Mouse (Mus musculus) forebrain, embryonic 13.5 days (tissue): ENCODE results near the gene Zfp820. TPM values are rescaled to one million over a fixed set of nuclear protein-coding genes. Genes with fewer than 3 reads are reported as not detected.
"Not testable (repeated sequence)": the region's sequence is repeated elsewhere in the genome, so short reads cannot be mapped to it uniquely, and the experiment has no call there.

Experiments used
- ATAC-seq: fragments of 200-750 bp; cut with Nextera tagmentation; 2 replicates; pipeline ENCODE4 v1.8.0; 2017
- H3K27ac ChIP-seq: fragments of 300-500 bp; sonication (generic); 2 replicates; pipeline ENCODE4 v1.5.1; 2015; ENCODE audit warnings: inconsistent platforms, mild to moderate bottlenecking, moderate library complexity
- H3K27me3 ChIP-seq: fragments of 300-500 bp; sonication (generic); 2 replicates; pipeline ENCODE4 v1.6.1; 2015; ENCODE audit warnings: mild to moderate bottlenecking, inconsistent platforms
- H3K36me3 ChIP-seq: fragments of 300-500 bp; sonication (generic); 2 replicates; pipeline ENCODE4 v1.6.1; 2015; ENCODE audit warnings: mild to moderate bottlenecking, inconsistent platforms; ENCODE audit not compliant: poor library complexity, severe bottlenecking
- H3K4me1 ChIP-seq: fragments of 300-500 bp; sonication (generic); 2 replicates; pipeline ENCODE4 v1.6.1; 2015; ENCODE audit warnings: inconsistent platforms
- H3K4me2 ChIP-seq: fragments of 300-500 bp; sonication (generic); 2 replicates; pipeline ENCODE4 v1.6.1; 2015; ENCODE audit warnings: inconsistent platforms, mild to moderate bottlenecking, moderate library complexity
- H3K4me3 ChIP-seq: fragments of 300-500 bp; sonication (generic); 2 replicates; pipeline ENCODE4 v1.5.1; 2015; ENCODE audit warnings: mild to moderate bottlenecking, inconsistent platforms
- H3K9ac ChIP-seq: fragments of 300-500 bp; sonication (generic); 2 replicates; pipeline ENCODE4 v1.6.1; 2015; ENCODE audit warnings: mild to moderate bottlenecking, inconsistent platforms
- H3K9me3 ChIP-seq: fragments of 300-500 bp; sonication (generic); replicated peaks from 2 replicates; pipeline ENCODE4 v1.6.1; 2016; ENCODE audit warnings: inconsistent platforms
- WGBS: fragments of 180-500 bp; shearing (Covaris S2); methylation state at CpG from one replicate; pipeline ENCODE4 v1.1.7; 2015; 5-methylcytosine and 5-hydroxymethylcytosine counted together
- polyA plus RNA-seq: library from polyadenylated mRNA; unstranded; fragments of >200 nt; fragmentation: Nextera tagmentation; extraction: Ambion mirVana; gene quantifications from 2 replicates; pipeline ENCODE4 v1.2.1, GENCODE M21; 2015

Zfp820 gene
- polyA plus RNA-seq = 4.9 and 5.3 TPM in 2 replicates

GRCm38 (mm10) chr17:21845545-21846321 lies at the start of gene Zfp820:
TSS of gene Zfp820 (minus strand) at chr17:21845772.
- peak; percentile 99 for ATAC-seq
- H3K36me3 ChIP-seq = no peaks in the 10 kb centered on the region
- peak within 1 kb of the TSS; percentile 80 for H3K9ac ChIP-seq
- H3K9me3 ChIP-seq = 0 out of 2 replicates have a peak, but pooled peaks cover 3% of the 10 kb centered on the region
- peak within 1 kb of the TSS; percentile 67 for H3K4me3 ChIP-seq
- no peaks in the 10 kb centered on the region for H3K27me3 ChIP-seq
- H3K4me1 ChIP-seq = peaks cover 5% of the 10 kb centered on the region
- WGBS = 3% methylated on average over 22 of the region's 22 CpGs
- H3K27ac ChIP-seq = no peak within 1 kb of the TSS; the same call in 1 of the 2 replicates
- peak within 1 kb of the TSS; percentile 68 for H3K4me2 ChIP-seq

GRCm38 (mm10) chr17:21871256-21871655 lies 25.7 kb upstream of the Zfp820 start:
- no peaks in the 10 kb centered on the region for H3K4me1 ChIP-seq
- no peak overlapping the region for H3K27ac ChIP-seq
- no peak overlapping the region for H3K4me3 ChIP-seq
- peaks cover 11% of the 10 kb centered on the region for H3K9me3 ChIP-seq
- 88% methylated on average over 1 of the region's 1 CpGs for WGBS
- no peak overlapping the region for H3K9ac ChIP-seq
- no peaks in the 10 kb centered on the region for H3K27me3 ChIP-seq
- no peaks in the 10 kb centered on the region for H3K36me3 ChIP-seq
- ATAC-seq = no peak
- H3K4me2 ChIP-seq = no peak overlapping the region

- ATAC-seq = 0 out of 2 replicates have a peak, but pooled peaks have one; percentile 4
- not testable (repeated sequence) for H3K27ac ChIP-seq, H3K9me3 ChIP-seq, H3K36me3 ChIP-seq, H3K4me3 ChIP-seq, H3K4me2 ChIP-seq, H3K27me3 ChIP-seq, H3K4me1 ChIP-seq, H3K9ac ChIP-seq
- 94% methylated on average over 8 of the region's 8 CpGs for WGBS
Measured at GRCm38 (mm10) chr17:21846322-21846582, 680 bp upstream of the Zfp820 start.

- Histone ChIP-seq H3K4me2 (no peak overlapping the region), H3K9ac (no peak overlapping the region), H3K36me3 (no peaks in the 10 kb centered on the region), H3K9me3 (no peaks in the 10 kb centered on the region), H3K27me3 (no peaks in the 10 kb centered on the region), H3K4me1 (no peaks in the 10 kb centered on the region), H3K27ac (no peak overlapping the region), H3K4me3 (no peak overlapping the region)
- no peak for ATAC-seq
- 75% methylated on average over 2 of the region's 2 CpGs for WGBS
Measured at GRCm38 (mm10) chr17:21838510-21838909, 7.1 kb downstream of the Zfp820 start.

GRCm38 (mm10) chr17:21801373-21801772 lies 44.2 kb downstream of the Zfp820 start:
- not testable (repeated sequence) for H3K9me3 ChIP-seq, H3K4me2 ChIP-seq, H3K4me3 ChIP-seq, H3K9ac ChIP-seq, H3K36me3 ChIP-seq, H3K4me1 ChIP-seq, ATAC-seq, H3K27me3 ChIP-seq, H3K27ac ChIP-seq
- WGBS = 52% methylated on average over 19 of the region's 19 CpGs

- H3K4me2 ChIP-seq = no peak overlapping the region
- H3K4me3 ChIP-seq = no peak overlapping the region
- 88% methylated on average over 4 of the region's 4 CpGs for WGBS
- H3K36me3 ChIP-seq = no peaks in the 10 kb centered on the region
- peaks cover 5% of the 10 kb centered on the region; the same call in 1 of the 2 replicates for H3K9me3 ChIP-seq
- no peak overlapping the region for H3K9ac ChIP-seq
- no peak for ATAC-seq
- H3K4me1 ChIP-seq = no peaks in the 10 kb centered on the region
- H3K27me3 ChIP-seq = no peaks in the 10 kb centered on the region
- H3K27ac ChIP-seq = no peak overlapping the region
Measured at GRCm38 (mm10) chr17:21792256-21792655, 53.3 kb downstream of the Zfp820 start.

GRCm38 (mm10) chr17:21770336-21770735 lies 75.2 kb downstream of the Zfp820 start:
- H3K4me3 ChIP-seq = no peak overlapping the region
- ATAC-seq = no peak
- H3K4me1 ChIP-seq = no peaks in the 10 kb centered on the region
- WGBS = 87% methylated on average over 2 of the region's 2 CpGs
- no peaks in the 10 kb centered on the region for H3K36me3 ChIP-seq
- H3K27me3 ChIP-seq = no peaks in the 10 kb centered on the region
- no peak overlapping the region for H3K27ac ChIP-seq
- H3K4me2 ChIP-seq = no peak overlapping the region
- no peaks in the 10 kb centered on the region; the same call in 1 of the 2 replicates for H3K9me3 ChIP-seq
- H3K9ac ChIP-seq = no peak overlapping the region

Other genes with a start within 250 kb of the Zfp820 start
- 9.6 and 9.9 TPM in 2 replicates for gene Zfp983, start 195.1 kb downstream of the Zfp820 start, polyA plus RNA-seq
- 15.5 and 21.5 TPM in 2 replicates for gene Gm10226, start 153.9 kb downstream of the Zfp820 start, polyA plus RNA-seq
- 20.7 and 22.1 TPM in 2 replicates for gene Zfp760, start 138.0 kb downstream of the Zfp820 start, polyA plus RNA-seq
- 8.7 and 11.1 TPM in 2 replicates for gene Zfp229, start 115.0 kb downstream of the Zfp820 start, polyA plus RNA-seq
- gene Zfp995, start 64.2 kb upstream of the Zfp820 start, polyA plus RNA-seq = 10.9 and 11.1 TPM in 2 replicates
- gene Zfp942, start 116.7 kb upstream of the Zfp820 start, polyA plus RNA-seq = 23.3 and 23.5 TPM in 2 replicates
- gene Zfp943, start 116.8 kb upstream of the Zfp820 start, polyA plus RNA-seq = 18.6 and 20.3 TPM in 2 replicates